Mouse (Mus musculus) embryonic facial prominence, embryonic 14.5 days (tissue): ENCODE measurements at regions not wholly inside any gene's neighbourhood (a gene's known extent, or its start where the extent isn't known, plus 50 kb on each side); places are given as distances from the start of the nearest gene placed in this dataset.
A peak's percentile ranks its signal among the peaks of the same experiment; 100 is the strongest.

Experiments used
- ATAC-seq: fragments of 200-750 bp; cut with Nextera tagmentation; 2 replicates; pipeline ENCODE4 v1.8.0; 2017; ENCODE audit warnings: low read depth, moderate number of reproducible peaks, moderate TSS enrichment
- DNase-seq: peaks from one replicate; pipeline ENCODE4 v3.0.0-alpha.2; 2015; ENCODE audit warnings: low spot score
- H3K27ac ChIP-seq: fragments of 300-500 bp; sonication (generic); replicated peaks from 2 replicates; pipeline ENCODE4 v1.5.1; 2014; ENCODE audit warnings: low read depth, mild to moderate bottlenecking, low read length, moderate library complexity
- H3K27me3 ChIP-seq: fragments of 300-500 bp; sonication (generic); replicated peaks from 2 replicates; pipeline ENCODE4 v1.6.1; 2014; ENCODE audit warnings: low read length; ENCODE audit not compliant: control insufficient read depth, insufficient read depth
- H3K36me3 ChIP-seq: fragments of 300-500 bp; sonication (generic); 2 replicates; pipeline ENCODE4 v1.6.1; 2014; ENCODE audit warnings: low read length, mixed read lengths; ENCODE audit not compliant: control insufficient read depth, insufficient read depth
- H3K4me1 ChIP-seq: fragments of 300-500 bp; sonication (generic); 2 replicates; pipeline ENCODE4 v1.6.1; 2014; ENCODE audit warnings: antibody characterized with exemption, low read length; ENCODE audit not compliant: control insufficient read depth, insufficient read depth
- H3K4me2 ChIP-seq: fragments of 300-500 bp; sonication (generic); 2 replicates; pipeline ENCODE4 v1.6.1; 2014; ENCODE audit warnings: low read depth, mild to moderate bottlenecking, low read length, moderate library complexity, mixed read lengths
- H3K4me3 ChIP-seq: fragments of 300-500 bp; sonication (generic); 2 replicates; pipeline ENCODE4 v1.5.1; 2014; ENCODE audit warnings: low read depth, mild to moderate bottlenecking, low read length
- H3K9ac ChIP-seq: fragments of 300-500 bp; sonication (generic); 2 replicates; pipeline ENCODE4 v1.6.1; 2014; ENCODE audit warnings: low read depth, mild to moderate bottlenecking, low read length, moderate library complexity, mixed read lengths
- H3K9me3 ChIP-seq: fragments of 300-500 bp; sonication (generic); 2 replicates; pipeline ENCODE4 v1.6.1; 2016; ENCODE audit warnings: low read length; ENCODE audit not compliant: control insufficient read depth
- WGBS: fragments of 180-500 bp; shearing (Covaris S2); extraction: QIAGEN DNeasy Blood & Tissue Kit; methylation state at CpG from one replicate; pipeline ENCODE4 v1.1.7; 2014; 5-methylcytosine and 5-hydroxymethylcytosine counted together

DNA sequence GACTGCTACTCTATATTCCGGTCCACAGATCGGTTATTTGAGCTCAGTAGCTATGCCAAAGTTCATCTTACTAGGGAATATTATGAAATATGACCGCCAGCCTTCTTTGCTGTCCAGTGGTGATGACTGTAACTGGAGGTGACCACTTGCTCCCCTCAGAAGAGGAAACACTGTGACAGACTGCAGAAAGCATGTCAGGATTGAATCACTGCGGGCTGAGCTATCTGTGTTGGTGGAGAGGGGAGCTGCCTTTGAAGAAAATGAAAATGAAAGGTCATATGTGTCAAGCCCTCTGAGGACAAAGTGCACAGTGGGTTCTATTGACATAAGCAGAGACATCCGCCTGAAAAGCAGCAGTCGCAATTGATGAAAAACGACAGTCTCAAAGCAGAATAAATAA lies 222.5 kb downstream of the 1700009N14Rik start:
- Histone ChIP-seq H3K27me3 (no peaks in the 10 kb centered on the region), H3K9ac (no peak overlapping the region), H3K4me1 (no peaks in the 10 kb centered on the region), H3K36me3 (no peaks in the 10 kb centered on the region), H3K27ac (no peak overlapping the region), H3K9me3 (no peaks in the 10 kb centered on the region), H3K4me2 (no peak overlapping the region), H3K4me3 (no peak overlapping the region)
- ATAC-seq (no peak), DNase-seq (no peak)
- WGBS, result 59% methylated on average over 7 of the region's 7 CpGs

DNA sequence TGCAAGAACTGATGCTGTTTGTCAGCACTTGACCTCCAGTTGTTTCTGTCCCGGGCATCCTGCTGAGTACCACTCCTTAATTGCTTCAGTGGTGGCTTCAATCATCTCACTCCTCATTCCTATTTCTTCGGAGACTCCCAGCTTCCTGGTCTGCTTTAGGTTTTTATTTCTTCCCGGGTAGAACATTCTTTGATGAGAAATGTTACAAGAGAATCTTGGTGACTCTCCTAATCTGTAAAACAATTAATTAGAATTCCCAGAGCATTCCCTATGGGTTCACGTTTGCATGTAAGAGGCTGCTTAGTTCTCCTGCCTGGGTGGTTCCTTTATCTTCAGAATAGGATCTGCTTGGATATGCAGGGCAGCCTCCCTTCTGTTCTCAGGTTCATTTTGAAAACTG lies 245.1 kb downstream of the 1700009N14Rik start:
- ATAC-seq (no peak), DNase-seq (no peak)
- no peaks in the 10 kb centered on the region for H3K36me3 ChIP-seq
- no peaks in the 10 kb centered on the region for H3K9me3 ChIP-seq
- H3K4me2 ChIP-seq, result no peak overlapping the region
- no peaks in the 10 kb centered on the region for H3K4me1 ChIP-seq
- H3K4me3 ChIP-seq, result no peak overlapping the region
- no peak overlapping the region for H3K27ac ChIP-seq
- WGBS, result 22% methylated on average over 4 of the region's 4 CpGs
- H3K9ac ChIP-seq, result no peak overlapping the region
- H3K27me3 ChIP-seq, result no peaks in the 10 kb centered on the region

DNA sequence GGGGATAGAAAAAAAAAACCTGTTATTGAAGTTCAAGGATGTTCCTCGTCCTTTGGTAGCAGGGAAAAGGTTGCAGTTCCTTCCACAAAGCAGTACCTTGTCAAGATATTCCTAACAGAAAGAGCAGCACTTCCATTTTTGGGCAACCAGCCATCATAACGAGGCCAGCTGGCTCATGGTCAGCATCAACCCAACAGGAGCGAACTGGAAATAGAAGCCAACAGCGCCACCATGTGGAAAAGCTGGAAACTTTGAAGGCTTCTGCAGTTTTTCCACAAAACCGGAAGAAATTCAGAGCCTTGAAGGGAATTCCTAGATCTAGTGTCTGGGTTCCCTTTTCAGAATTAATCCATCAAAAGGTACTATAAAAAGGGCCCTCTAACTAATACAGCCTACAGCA lies 247.5 kb downstream of the 1700009N14Rik start:
- peak; percentile 68 for DNase-seq
- H3K9me3 ChIP-seq, result no peaks in the 10 kb centered on the region
- no peak overlapping the region for H3K9ac ChIP-seq
- no peaks in the 10 kb centered on the region for H3K27me3 ChIP-seq
- no peak overlapping the region for H3K4me3 ChIP-seq
- H3K4me2 ChIP-seq, result no peak overlapping the region
- 31% methylated on average over 5 of the region's 5 CpGs for WGBS
- H3K27ac ChIP-seq, result no peak overlapping the region
- H3K4me1 ChIP-seq, result no peaks in the 10 kb centered on the region
- no peaks in the 10 kb centered on the region for H3K36me3 ChIP-seq
- no peak for ATAC-seq

DNA sequence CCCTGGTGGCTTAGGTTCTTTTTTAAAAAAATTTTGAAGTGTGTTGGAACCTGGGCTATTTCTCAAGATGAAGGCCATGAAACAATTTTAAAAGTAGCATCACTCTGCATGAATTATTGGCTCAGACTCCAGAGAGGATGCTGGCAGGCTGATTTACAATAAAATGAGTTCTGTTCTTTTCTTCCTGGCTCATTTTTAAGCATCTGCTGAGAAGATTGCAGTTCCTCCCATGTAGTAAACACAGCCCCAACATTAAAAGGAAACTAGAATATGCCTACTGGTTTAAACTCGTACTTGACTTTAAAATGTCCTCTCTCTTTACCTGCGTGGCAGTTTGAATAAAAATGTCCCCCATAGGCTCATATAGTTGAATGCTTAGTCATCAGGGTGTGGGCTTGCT lies 249.3 kb downstream of the 1700009N14Rik start:
- H3K4me3 ChIP-seq, result no peak overlapping the region
- no peak overlapping the region for H3K27ac ChIP-seq
- DNase-seq, result no peak
- H3K4me2 ChIP-seq, result no peak overlapping the region
- no peaks in the 10 kb centered on the region for H3K9me3 ChIP-seq
- 73% methylated on average over 2 of the region's 2 CpGs for WGBS
- ATAC-seq, result no peak
- H3K36me3 ChIP-seq, result no peaks in the 10 kb centered on the region
- no peaks in the 10 kb centered on the region for H3K4me1 ChIP-seq
- H3K27me3 ChIP-seq, result no peaks in the 10 kb centered on the region
- no peak overlapping the region for H3K9ac ChIP-seq

DNA sequence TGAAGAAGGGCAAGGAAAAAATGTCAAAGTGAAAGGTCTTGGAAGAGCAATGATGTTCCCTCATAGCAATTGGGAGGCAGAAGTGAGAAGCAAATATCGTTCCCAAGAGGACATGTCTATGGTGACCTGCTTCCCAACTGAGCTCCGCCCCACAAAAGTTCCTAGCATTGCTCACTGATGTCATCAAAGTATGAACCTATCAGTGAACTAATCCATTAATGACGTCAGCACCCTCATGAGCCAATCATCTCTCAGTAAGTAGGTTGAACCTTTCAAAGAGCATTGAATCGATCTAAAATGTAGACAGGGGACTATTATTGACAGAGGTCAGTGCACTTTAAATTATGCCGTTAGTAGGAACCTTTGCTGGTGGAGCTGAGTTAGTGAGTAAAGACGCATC lies 267.4 kb downstream of the 1700009N14Rik start:
- H3K9ac ChIP-seq, result no peak overlapping the region
- 80% methylated on average over 6 of the region's 6 CpGs for WGBS
- no peaks in the 10 kb centered on the region for H3K27me3 ChIP-seq
- no peaks in the 10 kb centered on the region for H3K9me3 ChIP-seq
- H3K4me2 ChIP-seq, result no peak overlapping the region
- H3K36me3 ChIP-seq, result no peaks in the 10 kb centered on the region
- ATAC-seq (no peak), DNase-seq (no peak)
- H3K4me1 ChIP-seq, result no peaks in the 10 kb centered on the region
- H3K4me3 ChIP-seq, result no peak overlapping the region
- no peak overlapping the region for H3K27ac ChIP-seq

DNA sequence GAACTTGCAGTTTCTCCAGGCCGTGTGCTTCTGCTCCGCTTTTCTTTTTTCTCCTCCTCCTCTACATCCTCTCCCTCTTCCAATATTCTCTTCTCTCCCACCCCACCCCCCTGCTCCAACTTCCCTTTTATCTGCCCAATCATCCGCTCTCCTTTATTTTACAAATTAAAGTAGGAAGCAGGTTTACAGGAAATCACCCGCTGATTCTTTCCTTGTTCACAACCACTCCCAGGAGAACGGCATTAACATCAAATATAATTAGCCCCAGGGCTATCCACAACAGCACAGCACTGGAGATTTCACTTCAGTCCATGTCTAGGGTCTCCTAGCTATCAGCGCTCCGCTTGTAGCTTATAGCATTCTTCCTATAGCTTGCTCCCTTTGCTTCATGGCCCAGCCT lies 268.6 kb downstream of the 1700009N14Rik start:
- no peaks in the 10 kb centered on the region for H3K9me3 ChIP-seq
- ATAC-seq (no peak), DNase-seq (no peak)
- H3K9ac ChIP-seq, result no peak overlapping the region
- no peaks in the 10 kb centered on the region for H3K27me3 ChIP-seq
- H3K4me3 ChIP-seq, result no peak overlapping the region
- no peak overlapping the region for H3K27ac ChIP-seq
- H3K36me3 ChIP-seq, result no peaks in the 10 kb centered on the region
- no peak overlapping the region for H3K4me2 ChIP-seq
- H3K4me1 ChIP-seq, result no peaks in the 10 kb centered on the region
- WGBS, result 76% methylated on average over 7 of the region's 7 CpGs

DNA sequence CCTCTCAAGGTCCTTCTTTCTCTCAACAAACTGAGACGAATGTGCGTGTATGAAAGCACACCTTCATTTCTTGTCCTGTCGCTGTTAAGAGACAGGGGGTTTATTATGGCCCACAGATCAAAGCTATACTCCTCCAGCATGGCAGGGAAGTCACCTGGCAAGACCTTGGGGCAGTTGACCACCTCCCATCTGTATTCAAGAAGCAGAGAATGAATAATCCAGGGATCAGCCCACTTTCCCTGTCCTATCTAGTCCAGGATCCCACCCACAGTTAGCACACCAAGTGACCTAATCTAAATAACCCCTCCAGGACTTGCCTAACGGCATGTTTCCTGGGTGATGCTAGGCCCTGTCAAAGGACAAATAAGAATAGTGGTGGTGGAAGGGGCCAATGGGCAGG lies 269.9 kb downstream of the 1700009N14Rik start:
- 76% methylated on average over 4 of the region's 4 CpGs for WGBS

DNA sequence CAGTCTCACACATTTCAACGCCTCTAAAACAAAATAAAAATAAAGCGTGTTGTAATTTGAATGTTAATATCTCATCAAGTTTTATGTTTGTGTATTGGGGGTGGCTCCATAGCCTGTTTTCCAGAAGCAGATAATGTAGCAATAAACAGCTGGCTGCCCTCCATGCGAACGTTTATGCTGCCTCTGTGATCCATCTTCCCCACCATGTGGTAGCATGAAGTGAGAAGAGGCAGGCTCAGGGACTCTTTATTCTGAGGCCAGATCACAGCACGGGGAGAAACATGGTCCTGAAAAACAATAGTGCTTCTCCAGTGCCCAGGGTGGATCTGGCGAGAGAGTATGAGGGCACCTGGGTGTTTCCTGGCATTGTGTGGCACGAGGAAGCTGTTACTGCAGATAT lies 271.4 kb downstream of the 1700009N14Rik start:
- DNase-seq (no peak), ATAC-seq (no peak)
- WGBS, result 80% methylated on average over 7 of the region's 7 CpGs
- H3K27me3 ChIP-seq, result no peaks in the 10 kb centered on the region
- no peak overlapping the region for H3K9ac ChIP-seq
- no peaks in the 10 kb centered on the region for H3K4me1 ChIP-seq
- H3K4me2 ChIP-seq, result no peak overlapping the region
- no peaks in the 10 kb centered on the region for H3K36me3 ChIP-seq
- no peak overlapping the region for H3K27ac ChIP-seq
- H3K4me3 ChIP-seq, result no peak overlapping the region
- no peaks in the 10 kb centered on the region for H3K9me3 ChIP-seq

More for the DNA sequence above, 269.9 kb downstream of the 1700009N14Rik start:
- DNase-seq, result no peak
- Histone ChIP-seq H3K4me2 (no peak overlapping the region), H3K4me1 (no peaks in the 10 kb centered on the region), H3K9me3 (no peaks in the 10 kb centered on the region), H3K27ac (no peak overlapping the region), H3K4me3 (no peak overlapping the region), H3K27me3 (no peaks in the 10 kb centered on the region), H3K36me3 (no peaks in the 10 kb centered on the region), H3K9ac (no peak overlapping the region)
- no peak for ATAC-seq

DNA sequence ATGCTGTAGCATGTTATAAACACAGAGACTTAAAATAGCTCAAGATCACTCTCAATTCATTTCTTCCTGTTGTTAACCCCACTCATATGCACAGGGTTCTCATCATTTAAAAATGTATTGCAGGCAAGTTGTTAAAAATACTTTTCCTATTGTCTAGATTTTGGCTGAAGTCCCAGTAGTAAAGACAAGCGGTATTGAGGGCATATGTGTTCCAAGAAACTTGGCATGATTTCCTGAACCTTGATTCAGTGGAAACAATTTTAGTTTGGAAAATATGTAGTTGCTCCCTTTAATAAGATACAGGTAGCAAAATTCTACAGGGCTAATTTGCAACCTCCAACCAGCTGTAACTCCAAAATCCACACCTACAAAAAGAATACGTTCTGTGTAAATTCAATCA lies 315.5 kb downstream of the 1700009N14Rik start:
- ATAC-seq (no peak), DNase-seq (peak; percentile 73)
- Histone ChIP-seq H3K4me3 (no peak overlapping the region), H3K4me1 (no peaks in the 10 kb centered on the region), H3K36me3 (no peaks in the 10 kb centered on the region), H3K9me3 (no peaks in the 10 kb centered on the region), H3K9ac (no peak overlapping the region), H3K4me2 (no peak overlapping the region), H3K27ac (no peak overlapping the region), H3K27me3 (no peaks in the 10 kb centered on the region)
- 54% methylated on average over 2 of the region's 2 CpGs for WGBS
